Mouse (Mus musculus) embryonic fibroblast, embryonic 13.5 days (primary cell): ENCODE data around the gene Mettl7a3. TPM values are rescaled to one million over a fixed set of nuclear protein-coding genes. Genes with fewer than 3 reads are reported as not detected.
"Not testable (repeated sequence)": the region's sequence is repeated elsewhere in the genome, so short reads cannot be mapped to it uniquely, and the experiment has no call there.

Experiments used
- H3K27ac ChIP-seq: 2 replicates; pipeline ENCODE4 v1.5.1; 2012; ENCODE audit warnings: low read length, control low read depth, inconsistent platforms; ENCODE audit not compliant: insufficient read depth
- H3K4me1 ChIP-seq: 2 replicates; pipeline ENCODE4 v1.6.1; 2011; ENCODE audit warnings: low read length; ENCODE audit not compliant: control insufficient read depth, insufficient read depth
- H3K4me3 ChIP-seq: 2 replicates; pipeline ENCODE4 v1.5.1; 2011; ENCODE audit warnings: mild to moderate bottlenecking, control low read depth, low read length; ENCODE audit not compliant: insufficient read depth
- CTCF ChIP-seq: IDR thresholded peaks from 2 replicates; pipeline ENCODE4 v1.5.1; 2011; ENCODE audit warnings: mild to moderate bottlenecking, control low read depth, low read length, moderate library complexity, borderline replicate concordance; ENCODE audit not compliant: insufficient read depth
- POLR2A ChIP-seq: IDR thresholded peaks from 2 replicates; pipeline ENCODE4 v1.6.1; 2011; ENCODE audit warnings: low read depth, mild to moderate bottlenecking, control low read depth, low read length, moderate library complexity
- polyA plus RNA-seq: library from polyadenylated mRNA; stranded (reverse); fragments of >200 nt; gene quantifications from 2 replicates; pipeline ENCODE4 v1.2.4, GENCODE M21; 2011; ENCODE audit warnings: low read depth; ENCODE audit not compliant: missing spikeins, insufficient read length

The Mettl7a3 gene
- polyA plus RNA-seq = not detected in 2 replicates

DNA sequence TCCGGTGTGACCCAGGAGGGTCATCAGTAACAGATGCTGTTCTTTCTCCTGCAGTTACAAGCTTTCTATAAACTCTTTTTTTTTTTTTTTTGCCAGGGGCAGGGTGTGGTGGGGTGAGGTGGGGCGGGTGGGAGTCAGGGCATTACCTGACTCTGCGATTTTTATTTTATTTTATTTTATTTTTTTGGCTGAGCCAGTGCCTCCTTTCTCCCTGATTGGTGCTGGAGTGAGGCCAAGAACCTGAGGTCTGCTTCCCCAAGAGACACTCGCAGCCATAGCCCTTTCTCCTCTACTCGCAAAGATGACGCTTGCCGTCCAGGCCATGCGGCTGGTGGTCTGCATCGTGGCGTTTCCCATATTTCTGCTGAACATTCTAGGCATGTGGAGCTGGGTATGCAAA, at the start of gene Mettl7a3:
Gene Mettl7a3 (plus strand): TSS at position 301 of the 400 bp plus-strand sequence.
- Histone ChIP-seq H3K4me3 (no peak within 1 kb of the TSS), H3K27ac (no peak within 1 kb of the TSS), H3K4me1 (no peaks in the 10 kb centered on the region)
- TF ChIP-seq POLR2A (no peak), CTCF (no peak)

DNA sequence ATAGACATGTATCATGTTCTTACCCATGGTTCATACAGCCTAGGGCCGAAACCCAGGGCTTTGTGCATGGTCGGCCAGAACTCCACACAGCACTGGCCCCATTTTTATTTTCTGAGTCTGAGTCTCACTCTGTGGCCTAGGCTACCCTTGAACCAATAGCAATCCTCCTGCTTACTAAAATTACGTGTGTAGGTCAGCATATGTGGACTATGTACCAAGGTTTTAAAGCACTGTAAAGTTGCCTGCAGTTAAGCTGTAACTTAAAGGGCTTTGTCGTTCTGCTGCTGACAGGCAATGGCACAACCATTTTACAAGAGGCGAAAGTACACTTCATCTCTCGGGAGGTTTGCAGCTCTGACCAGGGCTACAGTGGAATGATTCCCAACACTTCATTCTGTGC, 45.7 kb upstream of the Mettl7a3 start:
- TF ChIP-seq POLR2A (no peak), CTCF (no peak)
- H3K27ac ChIP-seq = no peak overlapping the region
- no peak overlapping the region for H3K4me3 ChIP-seq
- H3K4me1 ChIP-seq = no peaks in the 10 kb centered on the region

DNA sequence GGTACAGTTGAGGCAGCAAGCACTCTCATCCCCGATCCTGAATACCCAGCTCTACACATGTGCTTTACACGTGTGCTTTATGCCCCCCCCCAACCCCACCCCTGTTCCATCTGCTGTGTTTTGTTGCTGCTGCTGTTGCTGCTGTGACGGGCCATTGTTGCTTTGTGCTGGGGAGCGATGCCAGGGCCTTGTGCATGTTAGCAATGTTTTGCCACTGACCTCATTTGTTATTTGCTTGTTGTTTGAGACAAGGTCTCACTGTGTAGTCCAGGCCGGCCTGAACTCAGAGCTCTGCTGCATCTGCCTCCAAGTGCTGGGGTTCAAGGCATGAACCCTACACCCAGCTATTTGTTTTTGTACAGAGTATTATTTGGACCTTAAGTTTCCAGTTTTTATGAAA, 43.9 kb upstream of the Mettl7a3 start:
- Histone ChIP-seq H3K4me1 (no peaks in the 10 kb centered on the region), H3K27ac (no peak overlapping the region), H3K4me3 (no peak overlapping the region)
- TF ChIP-seq POLR2A (no peak), CTCF (no peak)

- Histone ChIP-seq H3K27ac (no peak overlapping the region), H3K4me1 (no peaks in the 10 kb centered on the region), H3K4me3 (no peak overlapping the region)
- TF ChIP-seq CTCF = no peak
- no peak for TF ChIP-seq POLR2A
Measured at GRCm38 (mm10) chr15:100292326-100292725, 42.4 kb upstream of the Mettl7a3 start.

- H3K27ac ChIP-seq = no peak overlapping the region
- TF ChIP-seq CTCF (no peak), POLR2A (no peak)
- H3K4me3 ChIP-seq = no peak overlapping the region
- H3K4me1 ChIP-seq = no peaks in the 10 kb centered on the region
Measured at GRCm38 (mm10) chr15:100297856-100298255, 36.9 kb upstream of the Mettl7a3 start.

DNA sequence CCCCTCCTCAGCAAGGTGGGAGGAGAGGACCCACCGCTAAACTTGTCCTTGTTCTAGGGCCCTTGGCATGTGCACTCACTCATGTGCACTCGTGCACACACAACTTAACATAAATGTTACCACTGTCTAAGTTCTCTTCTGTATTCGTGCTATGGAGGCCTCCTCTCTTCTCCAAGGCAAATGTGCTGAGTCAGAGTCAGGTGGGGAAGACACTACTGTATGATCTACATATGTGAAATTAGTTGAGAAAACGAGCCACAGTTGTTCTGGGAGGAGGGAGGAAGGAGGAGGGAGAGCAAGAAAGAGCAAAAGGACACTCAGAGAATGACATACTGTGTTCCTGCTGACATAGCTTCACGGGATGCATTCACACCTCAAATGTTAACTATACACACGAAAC, 34.2 kb upstream of the Mettl7a3 start:
- Histone ChIP-seq H3K4me1 (no peaks in the 10 kb centered on the region), H3K4me3 (no peak overlapping the region), H3K27ac (no peak overlapping the region)
- TF ChIP-seq POLR2A (no peak), CTCF (no peak)

GRCm38 (mm10) chr15:100301556-100301955, 33.2 kb upstream of the Mettl7a3 start:
- Histone ChIP-seq H3K4me1 (no peaks in the 10 kb centered on the region), H3K27ac (no peak overlapping the region), H3K4me3 (no peak overlapping the region)
- no peak for TF ChIP-seq POLR2A
- no peak for TF ChIP-seq CTCF

DNA sequence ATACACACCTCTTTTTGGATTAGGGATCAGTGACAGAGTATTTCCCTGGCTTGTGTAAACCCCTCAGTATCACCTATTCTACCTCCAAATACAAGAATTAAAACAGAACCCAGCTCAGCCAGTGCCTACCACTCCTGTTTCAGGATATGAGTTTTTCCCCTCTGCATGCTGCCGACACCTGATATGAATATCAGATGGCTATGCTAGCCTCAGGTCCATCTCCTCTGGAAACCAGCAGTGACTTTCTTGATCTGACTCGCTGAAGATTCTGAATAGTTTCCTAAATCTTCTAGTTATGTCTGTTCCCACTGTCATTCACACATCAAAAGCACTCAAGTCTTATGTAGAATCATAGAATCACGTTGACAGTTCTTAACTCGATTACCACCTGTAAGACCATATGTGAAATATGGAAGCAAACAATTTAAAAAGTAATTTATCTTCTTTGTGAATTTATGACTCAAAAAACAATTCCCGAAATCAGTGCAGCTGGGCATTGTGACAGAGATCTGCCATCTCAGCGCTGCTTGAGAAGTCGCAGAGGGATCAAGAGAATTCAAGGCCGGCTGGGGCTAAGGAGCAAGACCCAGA, 31.2 kb upstream of the Mettl7a3 start:
- H3K4me1 ChIP-seq = no peaks in the 10 kb centered on the region
- H3K4me3 ChIP-seq = no peak overlapping the region
- H3K27ac ChIP-seq = peak overlapping the region; percentile 48; the same call in 1 of the 2 replicates
- TF ChIP-seq POLR2A (no peak), CTCF (no peak)

GRCm38 (mm10) chr15:100304019-100304991, 30.4 kb upstream of the Mettl7a3 start, which contains the start of gene Mettl7a1:
Gene Mettl7a1 (plus strand): TSS chr15:100304140.
- Histone ChIP-seq H3K27ac (peak within 1 kb of the TSS; percentile 48), H3K4me1 (no peaks in the 10 kb centered on the region), H3K4me3 (peak within 1 kb of the TSS; percentile 56)
- no peak for TF ChIP-seq CTCF
- peak; percentile 85 for TF ChIP-seq POLR2A

DNA sequence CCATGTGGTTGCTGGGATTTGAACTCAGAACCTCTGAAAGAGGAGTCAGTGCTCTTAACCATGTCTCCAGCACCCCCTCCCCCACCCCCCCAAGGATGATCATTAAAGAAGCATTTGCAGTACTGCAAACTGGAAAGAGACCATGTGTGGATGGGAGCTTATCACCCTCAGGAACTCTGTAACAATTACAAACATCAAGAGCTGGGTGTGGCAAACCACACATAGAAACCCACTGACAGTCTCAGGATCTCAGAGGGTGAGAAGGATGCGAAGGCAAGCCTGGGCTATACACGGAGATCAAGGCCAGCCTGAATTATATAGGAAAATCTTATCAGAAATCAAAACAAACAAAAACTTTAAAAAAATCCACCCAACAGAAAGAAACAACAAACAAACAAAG, 28.5 kb upstream of the Mettl7a3 start:
- no peak for TF ChIP-seq CTCF
- no peak for TF ChIP-seq POLR2A
- Histone ChIP-seq H3K4me1 (no peaks in the 10 kb centered on the region), H3K4me3 (no peak overlapping the region), H3K27ac (no peak overlapping the region)

DNA sequence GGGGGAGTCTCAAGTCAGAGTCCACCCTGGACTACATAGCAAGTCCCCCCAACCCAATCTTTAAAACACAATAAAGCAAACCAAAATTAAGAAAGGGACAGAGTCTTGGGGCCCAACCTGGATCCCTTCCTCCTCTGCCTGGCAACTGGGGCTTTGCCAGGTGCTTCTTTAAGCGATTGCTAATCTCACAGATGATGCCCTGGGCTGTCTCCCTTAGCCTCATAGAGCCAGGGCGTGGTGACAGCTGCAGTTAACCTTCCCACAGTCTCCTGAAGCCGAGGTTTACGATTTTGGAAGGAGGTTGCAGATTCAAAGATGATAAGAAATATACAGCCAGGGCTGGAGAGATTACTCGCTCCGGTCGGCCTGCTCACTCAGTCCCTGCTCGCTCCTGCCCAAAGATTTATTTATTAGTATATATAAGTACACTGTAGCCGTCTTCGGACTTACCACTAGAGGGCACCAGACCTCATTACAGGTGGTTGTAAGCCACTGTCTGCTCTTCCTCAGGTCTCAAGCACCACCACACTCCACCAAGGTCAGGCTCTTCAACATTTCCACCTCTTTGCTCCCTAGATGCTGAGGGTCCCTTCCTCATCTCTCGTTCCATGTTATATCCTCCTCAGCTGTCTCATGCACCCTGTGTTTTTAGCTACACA, 27.2 kb upstream of the Mettl7a3 start:
- H3K4me1 ChIP-seq, H3K27ac ChIP-seq, H3K4me3 ChIP-seq: not testable (repeated sequence)
